9 mouse cellular contexts compared by ENCODE assay signal in the genomic region with DNA sequence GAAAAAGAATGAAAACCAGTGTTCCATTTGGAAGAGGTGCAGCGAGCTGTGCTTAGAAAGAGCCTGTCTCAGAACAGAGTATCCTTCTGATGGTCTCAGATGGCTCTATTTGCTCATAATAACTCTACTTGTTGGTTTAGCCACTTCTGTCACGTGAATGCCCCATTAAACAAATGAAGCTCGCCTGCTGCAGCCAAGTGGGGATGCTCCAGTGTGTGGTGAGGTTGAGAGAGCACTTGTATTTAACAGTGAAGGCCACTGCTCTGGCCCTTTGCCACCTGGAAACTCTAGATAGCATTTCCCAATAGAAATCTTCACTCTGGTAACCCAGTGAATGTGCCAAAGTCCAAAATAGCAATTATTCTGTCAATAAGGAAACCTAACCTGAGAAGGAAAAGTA.
DNase-seq lines count a peak whose midpoint lies in the region; ATAC-seq and TF ChIP-seq lines count a peak whose summit lies in the region.
"Had no signal": no experiment of that assay in that cellular context is flagged by ENCODE, and none has a peak within 500 bp of the region (broad histone marks: within the 10 kb centered on the region; RNA-seq: fewer than 3 reads in every experiment).

No protein-coding gene starts in this region.

- DNase-seq in kidney, adult 8-10 months: peak; percentile 68 to 72
- DNase-seq in adrenal gland, adult 8-10 months: peak; percentile 29
- DNase-seq in brain, embryonic 14.5 days (ENCODE audit: low read depth): peak; percentile 81
- DNase-seq in layer of hippocampus, adult 9-11 months: peak; percentile 52
- DNase-seq in thymus, adult 18-20 months: no peak
- DNase-seq in B cell, adult 2 months: no peak
- no peak for DNase-seq in urinary bladder, adult 2 months (ENCODE audit: low spot score)
- DNase-seq: heart, adult 2 months had no signal

- H3K4me3 ChIP-seq in kidney, embryonic 16.5 days (ENCODE audit: low read length): no peak overlapping the region
- H3K4me3 ChIP-seq: heart, adult 2 months had no signal

- no peaks in the 10 kb centered on the region for H3K36me3 ChIP-seq in kidney, embryonic 16.5 days (ENCODE audit: insufficient read depth, low read length)

- no peak for TF ChIP-seq POLR2A in brain, embryonic 14.5 days (IDR thresholded peaks at IDR 0.05; ENCODE audit: borderline replicate concordance, extremely low read depth, insufficient read depth, insufficient read length, poor library complexity, severe bottlenecking)

- no peaks in the 10 kb centered on the region for H3K9me3 ChIP-seq in kidney, embryonic 16.5 days (ENCODE audit: low read length)

- no peaks in the 10 kb centered on the region for H3K27me3 ChIP-seq in kidney, embryonic 16.5 days (ENCODE audit: insufficient read depth, low read length)

- ATAC-seq in kidney, embryonic 16.5 days (ENCODE audit: low FRiP score, low TSS enrichment): no peak

- 49% methylated on average over 3 of the region's 3 CpGs for WGBS in kidney, embryonic 16.5 days

- no peaks in the 10 kb centered on the region; the same call in 1 of the 2 replicates for H3K4me1 ChIP-seq in kidney, embryonic 16.5 days (ENCODE audit: insufficient read depth, low read length)

- H3K9ac ChIP-seq in kidney, embryonic 16.5 days (replicated peaks; ENCODE audit: low read length): no peak overlapping the region

- no peak for TF ChIP-seq CTCF in brain, embryonic 14.5 days (IDR thresholded peaks at IDR 0.05; ENCODE audit: borderline replicate concordance, extremely low read depth, insufficient read depth, insufficient read length)

- no peak overlapping the region for H3K27ac ChIP-seq in kidney, embryonic 16.5 days (ENCODE audit: low read length)
- H3K27ac ChIP-seq: heart, adult 2 months had no signal

- no peak overlapping the region for H3K4me2 ChIP-seq in kidney, embryonic 16.5 days (replicated peaks; ENCODE audit: low read depth, low read length)

Comparison
In these comparisons a context has a peak if more than half of its experiments do, and no peak if none do; other contexts are left out.
1. DNase-seq: peak in kidney, adult 8-10 months (2 of 2), adrenal gland, adult 8-10 months (single experiment), brain, embryonic 14.5 days (single experiment) and layer of hippocampus, adult 9-11 months (single experiment); none in thymus, adult 18-20 months (0 of 2), B cell, adult 2 months (0 of 2) and urinary bladder, adult 2 months (single experiment).